In the genomic region with DNA sequence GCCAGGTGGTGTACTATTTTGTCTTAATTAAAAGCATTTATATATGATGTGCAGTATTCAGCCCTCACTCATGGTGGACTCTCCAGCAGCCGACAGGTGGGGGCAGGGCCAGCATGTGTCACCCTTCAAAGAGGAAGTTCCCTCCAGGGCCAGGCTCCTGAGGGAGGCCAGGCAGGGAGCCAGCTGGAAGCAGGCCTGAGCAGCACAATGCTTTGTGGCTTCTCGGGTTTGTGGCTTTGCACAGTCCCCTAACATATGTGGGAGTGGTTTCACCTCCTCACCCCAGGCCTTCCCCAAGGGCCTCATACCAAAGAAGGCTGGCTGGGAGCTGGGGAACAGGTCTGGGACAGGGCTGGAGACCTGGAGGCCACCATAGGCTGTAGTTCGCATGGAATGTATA, we compare ENCODE assay signal across 7 mouse cellular contexts.
DNase-seq lines count a peak whose midpoint lies in the region; ATAC-seq lines count a peak whose summit lies in the region.

No protein-coding gene starts in this region.

- no peak overlapping the region for H3K4me3 ChIP-seq in heart, embryonic 14.5 days (ENCODE audit: control insufficient read depth in 1 of 2, insufficient read depth in 1 of 2, low read depth in 1 of 2, low read length in 2 of 2)
- H3K4me3 ChIP-seq in kidney, embryonic 16.5 days (ENCODE audit: low read length): no peak overlapping the region

- H3K27ac ChIP-seq in heart, embryonic 14.5 days (replicated peaks in 1 of 2; ENCODE audit: control insufficient read depth in 1 of 2, insufficient read depth in 1 of 2, low read depth in 2 of 2, low read length in 2 of 2): peak overlapping the region; percentile 66 to 69
- H3K27ac ChIP-seq in kidney, embryonic 16.5 days (ENCODE audit: low read length): no peak overlapping the region

- H3K9ac ChIP-seq in heart, embryonic 14.5 days (ENCODE audit: low read length): no peak overlapping the region
- H3K9ac ChIP-seq in kidney, embryonic 16.5 days (replicated peaks; ENCODE audit: low read length): no peak overlapping the region

- H3K27me3 ChIP-seq in heart, embryonic 14.5 days (ENCODE audit: control insufficient read depth, insufficient read depth, low read length): no peaks in the 10 kb centered on the region
- H3K27me3 ChIP-seq in kidney, embryonic 16.5 days (ENCODE audit: insufficient read depth, low read length): no peaks in the 10 kb centered on the region

- ATAC-seq in common myeloid progenitor, adult 5-6 weeks (replicated peaks; ENCODE audit: low read depth, poor library complexity, severe bottlenecking): peak; percentile 98
- ATAC-seq in heart, embryonic 14.5 days (ENCODE audit: insufficient number of reproducible peaks, insufficient read depth, low FRiP score, low read depth): peak; percentile 87
- ATAC-seq in kidney, embryonic 16.5 days (ENCODE audit: low FRiP score, low TSS enrichment): peak; percentile 75
- peak; percentile 98 for ATAC-seq in megakaryocyte progenitor cell, adult 5-6 weeks (replicated peaks; ENCODE audit: poor library complexity)

- no peak overlapping the region for H3K4me2 ChIP-seq in heart, embryonic 14.5 days (ENCODE audit: low read length)
- no peak overlapping the region for H3K4me2 ChIP-seq in kidney, embryonic 16.5 days (replicated peaks; ENCODE audit: low read depth, low read length)

- no peaks in the 10 kb centered on the region for H3K9me3 ChIP-seq in heart, embryonic 14.5 days (ENCODE audit: control insufficient read depth, low read length)
- no peaks in the 10 kb centered on the region for H3K9me3 ChIP-seq in kidney, embryonic 16.5 days (ENCODE audit: low read length)

- DNase-seq in spleen, postnatal 36 days (ENCODE audit: low spot score in 2 of 2): peak; percentile 19 to 21
- DNase-seq in spleen, adult 12 weeks (ENCODE audit: low spot score): no peak
- DNase-seq in thymus, postnatal 4 days: no peak

- peaks cover 19 to 32% of the 10 kb centered on the region in 2 experiments for H3K4me1 ChIP-seq in heart, embryonic 14.5 days (ENCODE audit: control insufficient read depth in 2 of 2, insufficient read depth in 2 of 2, low read length in 2 of 2)
- H3K4me1 ChIP-seq in kidney, embryonic 16.5 days (ENCODE audit: insufficient read depth, low read length): peaks cover 13% of the 10 kb centered on the region

- WGBS in heart, embryonic 14.5 days: 20% methylated on average over 3 of the region's 3 CpGs
- 35% methylated on average over 3 of the region's 3 CpGs for WGBS in kidney, embryonic 16.5 days

- peaks cover 18% of the 10 kb centered on the region for H3K36me3 ChIP-seq in heart, embryonic 14.5 days (ENCODE audit: control insufficient read depth, insufficient read depth, low read length)
- H3K36me3 ChIP-seq in kidney, embryonic 16.5 days (ENCODE audit: insufficient read depth, low read length): no peaks in the 10 kb centered on the region

Comparison
In these comparisons a context has a peak if more than half of its experiments do, and no peak if none do; other contexts are left out.
1. DNase-seq: peak in spleen, postnatal 36 days (2 of 2); none in spleen, adult 12 weeks (single experiment) and thymus, postnatal 4 days (single experiment).
2. Peak in every context shown above with its lines, with median percentiles within 50 percentile points of each other: ATAC-seq.